Mouse (Mus musculus) gastrocnemius, postnatal 10 days (tissue): ENCODE results near the gene Fiz1. TPM values are rescaled to one million over a fixed set of nuclear protein-coding genes. Genes with fewer than 3 reads are reported as not detected.
"Not testable (repeated sequence)": the region's sequence is repeated elsewhere in the genome, so short reads cannot be mapped to it uniquely, and the experiment has no call there.

Experiments
- DNase-seq: peaks from one replicate; pipeline ENCODE4 v3.0.0; 2021; ENCODE audit warnings: mixed read lengths
- total RNA-seq, 2 experiments: library from RNA; stranded (reverse); gene quantifications; 2 replicates each; pipeline ENCODE4 v1.2.3; 2021

Gene Fiz1
- total RNA-seq, 2 experiments from 2014 or later = 16.4 to 20.0 TPM

GRCm38 (mm10) chr7:5038109-5038732 is 23.7 kb upstream of the Fiz1 start, which contains the start of gene Zfp784:
TSS of gene Zfp784 (minus strand) at chr7:5038446.
- peak; percentile 94 for DNase-seq

- no peak for DNase-seq
Measured at GRCm38 (mm10) chr7:5037467-5037866, 23.0 kb upstream of the Fiz1 start.

- DNase-seq = no peak
Measured at GRCm38 (mm10) chr7:5037026-5037425, 22.5 kb upstream of the Fiz1 start.

GRCm38 (mm10) chr7:5036136-5036535 is 21.6 kb upstream of the Fiz1 start:
- no peak for DNase-seq

GRCm38 (mm10) chr7:5035628-5036027 is 21.1 kb upstream of the Fiz1 start:
- DNase-seq = no peak

GRCm38 (mm10) chr7:5033818-5034217 is 19.3 kb upstream of the Fiz1 start, which contains the start of gene 4632433K11Rik:
TSS of gene 4632433K11Rik (plus strand) at chr7:5034118.
- no peak for DNase-seq

- DNase-seq = no peak
Measured at GRCm38 (mm10) chr7:5031496-5031895, 17.0 kb upstream of the Fiz1 start.

GRCm38 (mm10) chr7:5030554-5031275 is 16.2 kb upstream of the Fiz1 start:
- DNase-seq = no peak

- DNase-seq = no peak
Measured at GRCm38 (mm10) chr7:5029946-5030345, 15.4 kb upstream of the Fiz1 start.

- DNase-seq = no peak
Measured at GRCm38 (mm10) chr7:5029543-5029942, 15.0 kb upstream of the Fiz1 start.

GRCm38 (mm10) chr7:5021197-5021596 is 6.7 kb upstream of the Fiz1 start:
- no peak for DNase-seq

- DNase-seq = no peak
Measured at GRCm38 (mm10) chr7:5020685-5021084, 6.2 kb upstream of the Fiz1 start.

GRCm38 (mm10) chr7:5020000-5020681 is 5.6 kb upstream of the Fiz1 start, which contains the start of the genes Zfp865 and Ccdc106:
TSS of gene Zfp865 (plus strand) at chr7:5020376.
TSS of gene Ccdc106 (plus strand) at chr7:5020553.
- DNase-seq = peak; percentile 99

GRCm38 (mm10) chr7:5019576-5019975 is 5.1 kb upstream of the Fiz1 start:
- DNase-seq = not testable (repeated sequence)

GRCm38 (mm10) chr7:5017931-5018330 is 3.4 kb upstream of the Fiz1 start:
- no peak for DNase-seq

GRCm38 (mm10) chr7:5017352-5017751 is 2.9 kb upstream of the Fiz1 start:
- DNase-seq = peak; percentile 36

- DNase-seq = no peak
Measured at GRCm38 (mm10) chr7:5016920-5017319, 2.4 kb upstream of the Fiz1 start.

- DNase-seq = no peak
Measured at GRCm38 (mm10) chr7:5016057-5016456, 1.6 kb upstream of the Fiz1 start.

- DNase-seq = peak; percentile 94
Measured at GRCm38 (mm10) chr7:5015118-5016001, 863 bp upstream of the Fiz1 start, which contains the start of gene Gm44973. TSS of gene Gm44973 (plus strand) at chr7:5015496.

GRCm38 (mm10) chr7:5012681-5013513 is 1.6 kb downstream of the Fiz1 start:
- DNase-seq = no peak

- no peak for DNase-seq
Measured at GRCm38 (mm10) chr7:5008229-5008628, 6.3 kb downstream of the Fiz1 start.
